Mouse (Mus musculus) B cell, adult 62 days (primary cell): ENCODE results near the gene Sim2. TPM values are rescaled to one million over a fixed set of nuclear protein-coding genes. Genes with fewer than 3 reads are reported as not detected.

Experiments used
- total RNA-seq: library from RNA; stranded (reverse); gene quantifications from 4 replicates; pipeline ENCODE4 v1.2.4, GENCODE M21; 2023

Sim2 gene
- not detected in 4 replicates for total RNA-seq

GRCm38 (mm10) chr16:94084711-94085602 lies at the start of gene Sim2:
Gene Sim2 (plus strand): TSS chr16:94084931.

Other genes starting within 250 kb of the Sim2 start
- gene Chaf1b, start 201.0 kb upstream of the Sim2 start, total RNA-seq, result 12.1 to 15.7 TPM (median 15.0 TPM) in 4 replicates
- not detected in 4 replicates for gene Cldn14, start 76.1 kb upstream of the Sim2 start, total RNA-seq
- 45.4 to 57.2 TPM (median 51.3 TPM) in 4 replicates for gene Hlcs, start 228.6 kb downstream of the Sim2 start, total RNA-seq
- gene Ripply3, start 243.5 kb downstream of the Sim2 start, total RNA-seq, result not detected in 4 replicates